Mouse (Mus musculus) retina, postnatal 1 day (tissue): ENCODE measurements at regions not wholly inside any gene's neighbourhood (a gene's known extent, or its start where the extent isn't known, plus 50 kb on each side); places are given as distances from the start of the nearest gene placed in this dataset.
A peak's percentile ranks its signal among the peaks of the same experiment; 100 is the strongest.

Source experiments
- DNase-seq: peaks from one replicate; pipeline ENCODE4 v3.0.0-alpha.2; 2012

- no peak for DNase-seq
Observed at GRCm38 (mm10) chr3:130883928-130884327, 153.7 kb upstream of the Rpl34 start.

GRCm38 (mm10) chr3:130883319-130883718, 153.1 kb upstream of the Rpl34 start:
- DNase-seq, result no peak

- DNase-seq, result no peak
Observed at GRCm38 (mm10) chr3:130880482-130880881, 150.3 kb upstream of the Rpl34 start.

- no peak for DNase-seq
Observed at GRCm38 (mm10) chr3:130879463-130879862, 149.3 kb upstream of the Rpl34 start.

GRCm38 (mm10) chr3:130878834-130879233, 148.6 kb upstream of the Rpl34 start:
- DNase-seq, result no peak

GRCm38 (mm10) chr3:130877981-130878380, 147.8 kb upstream of the Rpl34 start:
- no peak for DNase-seq

GRCm38 (mm10) chr3:130873745-130874144, 143.5 kb upstream of the Rpl34 start:
- DNase-seq, result no peak

- DNase-seq, result no peak
Observed at GRCm38 (mm10) chr3:130866952-130867632, 136.9 kb upstream of the Rpl34 start.

GRCm38 (mm10) chr3:130864783-130865182, 134.6 kb upstream of the Rpl34 start:
- no peak for DNase-seq

GRCm38 (mm10) chr3:130863376-130863775, 133.2 kb upstream of the Rpl34 start:
- DNase-seq, result no peak

- DNase-seq, result no peak
Observed at GRCm38 (mm10) chr3:130860315-130860714, 130.1 kb upstream of the Rpl34 start.

- DNase-seq, result no peak
Observed at GRCm38 (mm10) chr3:130853866-130854265, 123.7 kb upstream of the Rpl34 start.

- DNase-seq, result no peak
Observed at GRCm38 (mm10) chr3:130850766-130851308, 120.6 kb upstream of the Rpl34 start.

GRCm38 (mm10) chr3:130841755-130842154, 111.6 kb upstream of the Rpl34 start:
- DNase-seq, result no peak

- peak; percentile 32 for DNase-seq
Observed at GRCm38 (mm10) chr3:130839924-130840440, 109.8 kb upstream of the Rpl34 start.

GRCm38 (mm10) chr3:130838626-130839422, 108.6 kb upstream of the Rpl34 start:
- DNase-seq, result peak; percentile 57

- no peak for DNase-seq
Observed at GRCm38 (mm10) chr3:130833722-130834121, 103.5 kb upstream of the Rpl34 start.

- no peak for DNase-seq
Observed at GRCm38 (mm10) chr3:130833082-130833481, 102.9 kb upstream of the Rpl34 start.

GRCm38 (mm10) chr3:130831788-130832187, 101.6 kb upstream of the Rpl34 start:
- no peak for DNase-seq

- DNase-seq, result no peak
Observed at GRCm38 (mm10) chr3:130828346-130828745, 98.1 kb upstream of the Rpl34 start.

- no peak for DNase-seq
Observed at GRCm38 (mm10) chr3:130827934-130828333, 97.7 kb upstream of the Rpl34 start.

GRCm38 (mm10) chr3:130827021-130827420, 96.8 kb upstream of the Rpl34 start:
- no peak for DNase-seq

- peak; percentile 52 for DNase-seq
Observed at GRCm38 (mm10) chr3:130819837-130820098, 89.6 kb upstream of the Rpl34 start.
